Mouse (Mus musculus) cerebellum, adult 9-10 months (tissue): Measurements from ENCODE around the gene Usp54.
"Not testable (repeated sequence)": the region's sequence is repeated elsewhere in the genome, so short reads cannot be mapped to it uniquely, and the experiment has no call there.

Source experiments
- DNase-seq: peaks from one replicate; pipeline ENCODE4 v3.0.0; 2022

Usp54 gene

DNA sequence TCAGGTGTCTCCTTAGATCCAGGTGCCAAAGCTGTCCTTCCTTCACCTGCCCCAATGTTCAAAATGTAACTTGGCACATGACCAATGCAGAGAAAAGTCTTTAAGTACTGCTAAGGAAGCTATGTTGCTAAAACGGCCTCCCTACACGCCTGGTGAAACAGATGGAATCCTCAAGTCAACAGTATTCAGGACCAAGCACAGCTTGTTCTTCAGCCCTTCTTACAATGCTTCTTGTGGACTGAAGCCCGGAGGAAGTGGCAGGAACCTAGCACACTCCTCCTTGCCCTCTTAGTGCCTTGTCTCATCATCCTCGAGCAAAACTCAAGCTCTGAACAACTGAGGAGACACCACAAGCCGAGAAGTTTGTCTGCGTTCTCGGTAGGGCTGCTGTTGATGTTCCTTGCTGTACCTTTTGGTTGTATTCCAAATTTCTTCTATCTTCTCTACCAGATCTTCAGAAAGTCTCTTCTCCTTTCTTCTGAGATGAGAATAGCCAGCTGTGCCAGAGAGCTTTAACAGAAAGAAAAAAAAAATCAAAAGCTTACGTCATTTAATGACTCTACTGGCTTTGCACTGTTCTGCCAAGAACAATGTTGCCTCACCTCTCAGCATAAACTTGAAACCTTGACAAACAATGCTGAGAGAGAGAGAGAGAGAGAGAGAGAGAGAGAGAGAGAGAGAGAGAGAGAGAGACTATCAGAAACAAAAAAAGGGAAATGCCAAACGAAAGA, 33.3 kb downstream of the Usp54 start:
- DNase-seq, result no peak

DNA sequence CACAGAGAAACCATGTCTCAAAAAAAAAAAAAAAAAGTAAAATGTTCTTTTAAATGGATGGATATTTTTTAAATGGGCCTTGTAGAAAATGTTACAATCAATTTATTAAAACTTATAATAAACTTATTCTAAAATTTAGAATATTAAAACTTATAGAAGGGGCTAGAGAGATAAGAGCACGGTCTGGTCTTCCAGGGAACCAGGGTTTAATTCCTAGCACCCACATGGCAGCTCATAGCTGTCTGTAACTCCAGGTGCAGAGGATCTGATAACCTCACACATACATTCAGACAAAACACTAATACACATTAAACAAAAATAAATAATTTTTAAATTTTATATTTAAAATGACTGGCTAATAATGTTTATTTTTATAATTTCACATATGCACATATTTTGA, 39.6 kb downstream of the Usp54 start:
- no peak for DNase-seq

- no peak for DNase-seq
These were observed 40.7 kb downstream of the Usp54 start for GRCm38 (mm10) chr14:20600203-20600602.

DNA sequence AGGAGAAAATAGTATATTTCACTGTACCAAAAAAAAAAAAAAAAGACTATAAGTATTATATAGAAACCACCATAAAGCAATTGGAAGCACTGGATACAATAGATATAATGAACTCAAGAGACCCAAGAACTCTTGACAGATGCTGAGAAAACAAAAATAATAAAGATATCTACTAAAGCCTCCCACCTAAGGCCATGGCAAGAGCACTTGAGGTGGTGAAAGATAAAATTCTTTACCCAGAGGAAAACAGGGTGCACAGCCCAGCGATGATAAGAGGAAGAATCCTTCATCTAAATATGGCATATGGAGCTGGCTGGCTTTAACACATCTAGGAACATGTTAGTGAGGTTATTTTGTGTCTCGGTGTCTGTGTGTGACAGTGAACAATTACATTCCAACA, 41.3 kb downstream of the Usp54 start:
- no peak for DNase-seq

DNA sequence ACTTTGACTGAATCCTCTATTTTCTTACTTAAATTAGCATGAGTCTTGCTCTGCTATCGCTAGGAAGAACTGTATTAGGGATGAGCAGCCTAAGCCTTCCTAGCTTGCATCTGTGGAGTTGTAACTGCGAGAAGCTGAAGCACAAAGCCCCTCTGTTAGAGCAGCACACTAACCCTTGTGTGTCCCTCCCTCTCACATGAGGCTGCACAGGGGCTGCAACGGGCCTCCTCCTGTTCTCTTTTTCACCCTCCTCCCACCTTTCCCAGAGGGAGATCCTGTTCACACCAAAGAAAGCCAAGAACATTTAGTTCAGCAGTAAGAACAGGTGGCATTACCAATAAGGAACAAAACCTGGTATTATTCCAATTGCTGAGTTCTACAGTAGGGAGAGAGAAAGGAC, 45.1 kb downstream of the Usp54 start:
- peak; percentile 68 for DNase-seq

GRCm38 (mm10) chr14:20587458-20587857, 53.4 kb downstream of the Usp54 start:
- DNase-seq, result no peak

- no peak for DNase-seq
These were observed 61.9 kb downstream of the Usp54 start for GRCm38 (mm10) chr14:20578822-20579407.

DNA sequence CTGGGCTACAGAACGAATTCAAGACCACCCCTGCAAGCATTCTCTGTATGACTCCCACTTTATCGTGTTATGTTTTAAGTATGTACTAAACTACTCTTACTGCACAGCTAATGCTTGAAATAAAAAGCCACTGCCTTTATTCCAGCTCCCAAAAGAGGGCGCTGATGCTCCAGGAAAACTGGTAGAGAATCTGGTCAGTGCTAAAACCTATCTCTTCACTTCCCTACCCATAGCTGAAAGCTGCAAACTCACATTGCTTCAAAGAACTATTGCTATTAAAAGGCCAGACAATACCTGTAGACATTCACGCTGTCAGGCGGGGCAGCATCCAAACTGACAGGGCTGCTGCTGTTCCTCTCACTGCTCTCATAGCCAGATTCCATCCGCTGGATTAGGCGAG, 64.7 kb downstream of the Usp54 start:
- peak; percentile 81 for DNase-seq

GRCm38 (mm10) chr14:20573196-20573595, 67.7 kb downstream of the Usp54 start:
- DNase-seq, result not testable (repeated sequence)

DNA sequence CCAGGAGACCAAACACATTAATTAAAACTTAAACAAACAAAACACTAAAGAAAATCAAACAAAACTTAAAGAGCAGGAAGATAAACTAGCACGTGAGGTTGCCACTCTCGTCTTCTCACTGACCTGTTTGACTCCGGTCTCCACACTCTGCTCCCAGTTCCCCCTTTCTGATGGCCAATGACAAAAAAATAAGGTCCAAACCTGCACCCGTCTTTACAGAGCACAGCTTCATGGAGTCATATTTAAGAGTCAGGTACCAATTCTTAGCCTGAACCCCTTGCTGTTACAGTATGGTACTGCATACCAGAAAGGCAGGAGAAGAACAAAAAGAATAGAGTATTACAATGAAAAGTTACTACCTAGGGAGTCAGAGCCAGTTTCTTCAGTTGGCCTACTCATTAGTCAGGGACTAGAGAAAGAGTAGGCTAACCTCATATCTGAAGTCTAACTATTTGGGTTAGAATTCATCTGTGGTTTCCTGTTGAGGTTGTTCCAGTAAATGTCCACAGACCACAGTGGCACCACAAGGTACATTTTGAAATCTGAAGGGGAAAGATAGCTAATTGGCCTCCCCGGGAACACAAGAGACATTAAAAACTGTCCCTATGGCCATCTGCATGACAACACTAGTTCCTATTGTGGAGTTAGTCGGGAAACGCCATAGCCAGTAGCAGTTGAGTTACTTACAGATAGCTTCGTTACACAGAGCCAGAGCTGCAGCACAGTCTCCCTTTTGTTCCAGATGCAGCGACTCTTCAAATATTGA, 75.4 kb downstream of the Usp54 start:
- DNase-seq, result no peak

DNA sequence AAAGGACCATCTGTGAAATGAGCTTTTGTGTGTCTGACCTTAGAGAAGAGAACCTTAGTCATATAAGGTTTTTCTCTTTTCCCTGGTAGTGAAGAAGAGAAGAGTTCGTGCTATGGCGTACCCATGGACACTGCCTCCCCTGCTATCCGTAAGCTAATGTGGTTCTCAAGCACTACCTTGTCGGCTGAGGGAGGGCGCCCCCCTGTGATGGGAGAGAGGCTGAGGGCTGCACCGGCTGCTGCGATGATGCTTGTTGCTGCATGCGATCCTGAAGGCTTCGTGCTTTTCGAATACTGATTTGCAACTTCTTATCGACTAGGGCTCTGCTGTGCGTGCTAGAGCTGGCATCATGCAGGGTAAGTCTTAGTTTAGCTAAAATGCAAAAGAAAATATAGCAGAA, 76.2 kb downstream of the Usp54 start:
- no peak for DNase-seq

GRCm38 (mm10) chr14:20561897-20562296, 79.0 kb downstream of the Usp54 start:
- no peak for DNase-seq

DNA sequence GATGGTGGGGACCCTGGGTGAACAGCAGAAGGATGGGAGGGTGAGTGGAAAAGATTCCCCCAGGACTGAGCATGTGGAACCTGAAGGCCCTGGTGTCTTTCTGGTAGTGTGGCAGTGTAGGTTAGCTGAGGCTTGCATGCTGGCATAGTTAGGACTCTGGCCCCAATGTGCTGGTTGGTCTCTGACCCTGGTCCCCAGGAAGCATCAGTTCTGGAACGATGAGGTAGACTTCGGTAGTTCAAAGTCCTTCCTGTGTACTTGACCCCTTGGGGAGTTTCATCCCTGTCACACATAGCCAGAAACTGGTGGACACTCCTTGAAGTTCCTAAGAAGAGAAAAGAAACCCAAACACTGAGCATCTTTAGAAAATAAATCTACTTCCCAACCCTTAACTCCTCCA, 90.7 kb downstream of the Usp54 start:
- DNase-seq, result no peak

DNA sequence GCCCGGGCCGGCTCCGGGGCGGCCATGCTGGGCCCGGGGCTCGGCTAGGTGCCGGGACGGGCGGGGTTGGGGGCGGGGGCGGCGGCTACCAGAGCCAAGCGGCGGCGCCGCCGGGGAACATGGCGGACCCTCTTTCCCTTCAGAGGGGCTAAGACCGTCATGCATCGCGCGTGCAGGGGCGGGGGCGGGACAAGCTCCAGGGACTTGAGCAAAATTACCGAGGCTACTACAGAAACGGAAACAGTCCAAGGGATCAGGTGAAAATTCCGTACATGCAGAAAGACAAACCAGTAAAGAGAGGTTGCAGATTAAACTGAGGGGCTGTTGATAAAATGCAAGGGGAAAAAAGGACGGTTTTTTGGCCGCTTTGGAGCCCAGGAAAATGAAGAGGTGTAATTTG, 94.4 kb downstream of the Usp54 start, which contains the start of gene Ppp3cb:
Gene Ppp3cb (minus strand): TSS at position 159 of the 400 bp plus-strand sequence.
- peak; percentile 82 for DNase-seq

DNA sequence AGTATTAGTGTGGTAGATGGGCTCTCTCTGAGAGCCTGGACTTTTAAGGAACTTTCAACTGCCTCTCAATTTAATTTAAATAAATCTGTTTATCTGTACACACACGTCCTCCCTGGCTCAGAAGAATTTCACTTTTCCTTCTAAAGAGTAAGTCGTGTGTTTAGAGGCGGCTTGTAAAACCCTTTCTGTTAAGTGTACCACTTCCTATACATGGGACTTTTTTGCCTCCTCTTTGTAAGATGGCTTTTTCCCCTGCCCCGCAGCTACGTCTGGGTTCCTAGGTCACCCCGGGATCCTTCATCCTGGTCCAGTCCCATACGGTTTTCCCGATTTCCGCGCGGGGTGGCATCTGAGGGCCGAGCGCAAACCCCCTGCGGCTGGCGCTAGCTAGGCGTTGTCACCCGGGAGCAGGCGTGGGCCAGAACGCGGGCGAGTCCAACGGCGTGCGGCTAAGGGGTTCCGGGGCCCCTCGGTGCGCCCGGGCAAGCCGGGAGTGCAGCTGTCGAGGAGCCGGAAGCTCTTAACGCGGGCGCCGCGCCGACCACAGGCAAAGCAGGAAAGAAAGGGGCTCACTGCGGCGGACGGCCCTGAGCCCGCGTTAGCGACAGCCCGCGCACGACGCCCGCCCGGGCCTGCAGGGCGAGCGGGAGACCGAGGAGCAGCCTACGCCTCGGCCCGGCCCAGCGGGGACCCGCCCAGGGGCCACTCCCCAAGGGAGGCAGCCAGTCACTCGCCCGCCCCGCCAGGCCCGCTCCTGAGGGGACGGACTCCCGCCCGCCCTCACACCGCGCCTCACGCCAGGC, 95.1 kb downstream of the Usp54 start:
- peak; percentile 77 for DNase-seq

- no peak for DNase-seq
These were observed 96.1 kb downstream of the Usp54 start for GRCm38 (mm10) chr14:20544467-20545411.

DNA sequence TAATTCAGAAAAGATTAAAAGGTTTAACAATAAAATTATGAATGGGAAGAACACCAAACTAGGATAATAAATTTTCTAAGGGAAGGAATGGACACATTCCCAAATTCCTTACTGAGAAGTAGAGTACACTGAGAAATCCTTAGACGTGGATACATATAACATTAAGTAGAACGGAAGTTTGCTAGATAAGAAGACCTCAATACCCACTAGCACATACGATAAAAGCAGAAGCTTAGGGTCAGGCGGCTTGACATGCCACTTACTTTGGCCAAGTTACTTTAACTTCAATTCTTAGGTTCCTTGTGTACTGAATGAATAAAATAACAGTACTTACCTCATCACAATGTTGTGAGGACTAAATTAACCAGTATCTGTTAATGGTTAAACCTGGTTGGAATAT, 111.2 kb downstream of the Usp54 start:
- no peak for DNase-seq

GRCm38 (mm10) chr14:20520179-20520578, 120.7 kb downstream of the Usp54 start:
- DNase-seq, result no peak

DNA sequence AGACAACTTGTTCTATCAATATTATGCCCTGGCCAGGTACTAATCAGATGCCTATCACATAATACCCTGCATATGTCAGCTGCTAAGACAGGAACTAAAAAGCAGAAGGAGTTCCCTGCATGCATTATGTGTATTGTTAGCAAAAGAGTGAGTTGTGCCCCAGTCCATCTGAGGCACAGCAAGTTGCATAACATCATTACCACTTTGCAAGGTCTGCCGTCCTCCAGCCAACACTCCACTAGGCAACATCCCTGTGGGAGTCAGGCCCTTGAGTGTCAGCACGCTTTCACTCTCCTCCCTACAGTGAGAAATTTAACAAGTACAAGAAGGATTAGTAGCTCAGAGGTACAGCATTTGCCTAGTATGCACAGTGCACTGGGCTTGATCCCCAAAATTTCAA, 132.4 kb downstream of the Usp54 start:
- no peak for DNase-seq

DNA sequence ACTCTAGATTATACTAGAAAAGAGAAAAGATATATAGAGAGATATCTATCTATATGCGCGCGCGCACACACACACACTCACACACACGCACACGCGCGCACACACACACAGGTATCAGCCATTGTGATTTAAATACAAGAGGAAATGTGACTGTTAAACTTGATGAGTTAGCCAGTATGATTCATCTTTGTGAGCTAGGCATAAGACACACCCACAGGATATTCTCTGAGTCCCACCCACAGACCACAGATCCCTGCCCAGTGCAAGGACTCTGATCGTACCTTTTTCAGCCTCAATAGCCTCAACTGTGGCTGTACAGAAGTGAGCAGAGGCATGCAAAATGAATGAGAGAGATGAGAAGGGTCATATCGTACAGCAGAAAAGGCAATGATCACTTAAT, 137.9 kb downstream of the Usp54 start:
- no peak for DNase-seq

DNA sequence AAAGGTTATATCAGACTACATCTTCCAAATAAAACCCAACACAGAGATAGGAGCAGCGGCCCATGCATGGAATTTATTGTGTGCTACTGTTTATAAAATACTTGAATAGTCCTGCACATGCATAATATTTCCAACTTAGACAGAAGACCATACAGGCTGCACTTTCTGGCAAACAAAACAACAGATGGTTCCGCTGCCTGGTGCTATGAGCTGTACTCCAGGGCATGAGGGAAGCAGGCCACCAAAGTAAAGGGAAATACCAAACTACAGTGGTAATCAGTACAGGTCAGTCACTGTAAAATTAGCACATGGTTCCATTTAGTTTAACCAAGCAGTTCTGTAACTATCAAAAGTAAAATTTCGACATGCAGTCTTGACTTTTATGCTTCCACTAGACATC, 140.9 kb downstream of the Usp54 start:
- peak; percentile 67 for DNase-seq
